Mouse (Mus musculus): Measurements from ENCODE around the gene 4933402N03Rik.

Gene 4933402N03Rik

DNA sequence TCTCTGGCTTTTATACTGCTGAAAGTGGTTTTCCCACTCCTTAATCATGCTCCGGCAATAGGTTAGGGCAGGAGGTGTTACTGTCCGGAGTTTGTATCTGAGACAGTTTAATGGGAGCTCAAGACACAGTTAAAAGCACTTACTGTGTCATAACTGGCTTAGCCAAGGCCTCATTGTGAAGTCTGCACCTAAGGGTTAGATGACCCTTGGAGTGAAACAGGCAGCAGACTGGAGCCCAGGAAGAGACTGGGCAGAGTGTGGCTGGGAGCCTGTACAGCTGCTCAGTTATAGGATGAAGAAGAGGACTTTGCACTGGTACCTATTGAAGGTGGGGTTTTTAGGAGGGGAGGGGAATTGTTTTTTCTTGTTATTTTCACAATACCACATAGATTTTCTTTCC is at the start of gene 4933402N03Rik:
TSS of gene 4933402N03Rik (minus strand) at position 101 of the 400 bp plus-strand sequence.
- no peak for DNase-seq (ENCODE audit: low read depth, low spot score)

- no peak for DNase-seq (ENCODE audit: low read depth, low spot score)
These were observed 41.9 kb upstream of the 4933402N03Rik start for GRCm38 (mm10) chr7:131187996-131188395.

DNA sequence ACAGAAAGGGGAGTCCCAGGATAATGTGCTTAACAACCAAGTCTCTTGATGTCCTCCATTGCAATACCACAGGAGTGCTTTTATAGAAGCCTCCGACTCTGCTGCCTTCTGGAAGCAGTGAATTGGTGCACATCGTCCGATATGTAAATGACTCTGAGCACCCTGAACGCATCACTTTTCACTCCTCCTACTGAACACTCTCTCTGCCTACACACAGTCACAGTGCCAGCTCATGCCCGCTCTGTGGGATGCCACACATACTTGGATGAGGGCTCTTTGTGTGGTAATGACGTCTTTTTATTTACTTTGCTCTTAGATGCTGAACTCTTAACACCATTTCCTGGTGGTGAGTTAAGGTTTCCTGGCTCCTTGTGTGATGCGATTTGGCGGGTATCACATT is 40.9 kb upstream of the 4933402N03Rik start:
- DNase-seq (ENCODE audit: low read depth, low spot score): no peak

GRCm38 (mm10) chr7:131184339-131184738 is 38.2 kb upstream of the 4933402N03Rik start:
- DNase-seq (ENCODE audit: low read depth, low spot score): no peak

GRCm38 (mm10) chr7:131182685-131183084 is 36.6 kb upstream of the 4933402N03Rik start:
- no peak for DNase-seq (ENCODE audit: low read depth, low spot score)

GRCm38 (mm10) chr7:131174121-131174520 is 28.0 kb upstream of the 4933402N03Rik start, which contains the start of gene 5430419D17Rik:
TSS of gene 5430419D17Rik (plus strand) at chr7:131174402.
- DNase-seq (ENCODE audit: low read depth, low spot score): no peak

GRCm38 (mm10) chr7:131169099-131169498 is 23.0 kb upstream of the 4933402N03Rik start:
- DNase-seq (ENCODE audit: low read depth, low spot score): no peak

GRCm38 (mm10) chr7:131167771-131168170 is 21.7 kb upstream of the 4933402N03Rik start:
- no peak for DNase-seq (ENCODE audit: low read depth, low spot score)

DNA sequence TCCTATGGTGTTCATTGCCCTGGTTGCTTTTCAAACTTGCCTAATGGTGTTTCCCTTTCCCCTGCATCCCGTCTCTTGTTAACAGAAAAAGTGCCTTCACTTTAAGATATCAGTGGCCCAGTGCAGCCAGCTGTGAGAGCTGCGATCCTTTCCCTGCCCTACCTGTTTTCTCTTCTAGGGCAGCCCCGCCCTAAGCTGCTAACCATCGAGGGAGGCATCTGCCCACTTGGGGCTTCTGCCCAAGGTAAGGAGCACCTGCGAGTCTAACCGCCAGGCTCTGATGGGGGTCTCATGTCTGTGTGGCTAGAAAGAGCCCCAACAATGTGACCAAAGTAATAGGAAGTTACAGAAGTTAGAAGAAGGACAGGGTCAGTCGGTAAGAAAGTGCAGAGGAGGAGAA is 16.1 kb upstream of the 4933402N03Rik start:
- DNase-seq (ENCODE audit: low read depth, low spot score): no peak

GRCm38 (mm10) chr7:131153044-131153443 is 6.9 kb upstream of the 4933402N03Rik start:
- DNase-seq (ENCODE audit: low read depth, low spot score): no peak

DNA sequence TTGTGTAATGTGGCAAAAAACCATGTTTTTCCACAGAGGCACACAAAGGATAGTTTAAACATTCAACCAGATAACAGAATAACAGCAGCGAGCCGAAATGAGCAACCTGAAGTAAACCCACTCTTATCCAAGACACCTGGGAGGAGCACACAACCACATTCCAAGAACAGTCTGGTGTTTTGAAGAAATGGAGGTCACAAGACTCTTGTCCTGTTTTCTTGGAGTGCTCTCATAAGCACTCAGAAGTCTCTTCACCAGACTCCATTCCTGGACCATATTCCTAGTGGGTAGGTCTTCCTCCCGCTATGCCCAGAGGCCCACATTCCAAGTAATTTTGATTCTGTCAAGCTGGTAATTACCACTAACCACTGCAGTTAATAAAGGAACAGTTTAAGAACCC is 4.1 kb upstream of the 4933402N03Rik start:
- DNase-seq (ENCODE audit: low read depth, low spot score): no peak

- DNase-seq (ENCODE audit: low read depth, low spot score): no peak
These were observed 12.9 kb downstream of the 4933402N03Rik start for GRCm38 (mm10) chr7:131133181-131133580.

DNA sequence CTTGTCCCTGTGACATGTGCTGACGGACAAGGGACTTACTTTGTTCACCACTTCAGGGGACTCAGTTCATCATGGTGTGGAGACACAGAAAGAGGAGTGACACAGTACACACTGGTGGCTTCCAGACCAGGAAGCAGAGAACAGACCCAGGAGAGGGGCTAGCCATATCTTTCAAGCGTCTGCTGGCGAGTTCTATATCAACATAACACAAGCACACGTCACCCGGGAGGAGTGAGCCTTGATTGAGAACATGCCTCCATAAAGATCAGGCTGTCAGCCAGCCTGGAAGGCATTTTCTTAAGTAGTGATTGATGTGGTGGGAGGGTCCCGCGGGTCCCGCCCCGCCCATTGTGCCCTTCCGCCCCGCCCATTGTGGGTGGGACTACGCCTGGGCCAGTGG is 16.1 kb downstream of the 4933402N03Rik start:
- no peak for DNase-seq (ENCODE audit: low read depth, low spot score)

DNA sequence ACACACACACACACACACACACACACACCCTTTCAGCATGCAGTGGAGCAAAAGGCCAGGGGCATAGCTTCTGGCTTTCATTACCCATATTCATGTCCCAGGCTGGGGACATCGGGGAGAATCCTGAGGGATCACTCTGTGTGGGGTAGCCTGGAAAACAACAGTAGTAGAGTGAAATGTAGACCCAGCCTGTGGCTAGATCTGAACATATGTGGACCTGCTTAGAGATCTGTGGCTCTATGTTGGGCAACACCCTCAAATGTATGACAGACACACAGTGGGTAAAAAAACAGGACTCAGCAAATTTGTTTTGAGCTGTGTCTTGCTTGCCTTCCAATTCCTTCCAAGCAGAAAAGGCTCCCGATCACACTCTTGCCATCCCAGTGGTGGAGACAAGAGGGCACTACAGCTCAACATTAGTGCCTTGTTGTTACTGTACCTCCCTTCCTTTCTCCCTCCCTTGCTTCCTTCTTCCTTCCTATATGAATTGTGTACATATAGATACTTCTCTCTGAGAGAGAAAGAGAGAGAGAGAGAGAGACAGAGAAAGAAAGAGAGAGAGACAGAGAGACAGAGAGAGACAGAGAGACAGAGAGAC is 23.8 kb downstream of the 4933402N03Rik start:
- no peak for DNase-seq (ENCODE audit: low read depth, low spot score)

GRCm38 (mm10) chr7:131114434-131114833 is 31.7 kb downstream of the 4933402N03Rik start:
- no peak for DNase-seq (ENCODE audit: low read depth, low spot score)

GRCm38 (mm10) chr7:131113676-131114075 is 32.4 kb downstream of the 4933402N03Rik start:
- DNase-seq (ENCODE audit: low read depth, low spot score): no peak

DNA sequence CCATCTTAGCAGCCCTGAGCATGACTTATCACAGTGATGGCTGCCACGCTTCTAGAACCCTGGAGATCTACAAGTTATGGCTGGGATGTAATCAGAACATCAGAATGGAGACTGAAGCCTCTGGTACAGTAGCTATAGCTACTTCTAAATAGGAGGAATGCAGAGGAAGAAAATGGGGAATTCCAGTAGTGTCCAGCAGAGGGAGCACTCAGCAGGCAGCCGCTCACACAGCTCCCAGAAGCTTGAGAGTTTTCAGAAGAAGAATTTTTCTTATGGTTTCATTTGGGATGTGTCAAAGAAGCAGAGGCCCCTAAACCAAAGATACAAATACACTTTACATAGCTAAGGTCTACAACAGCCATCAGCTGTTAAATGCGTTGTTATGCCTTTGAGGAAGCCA is 33.6 kb downstream of the 4933402N03Rik start:
- DNase-seq (ENCODE audit: low read depth, low spot score): peak; percentile 32
